8 mouse cellular contexts compared by ENCODE assay signal in the genomic region with DNA sequence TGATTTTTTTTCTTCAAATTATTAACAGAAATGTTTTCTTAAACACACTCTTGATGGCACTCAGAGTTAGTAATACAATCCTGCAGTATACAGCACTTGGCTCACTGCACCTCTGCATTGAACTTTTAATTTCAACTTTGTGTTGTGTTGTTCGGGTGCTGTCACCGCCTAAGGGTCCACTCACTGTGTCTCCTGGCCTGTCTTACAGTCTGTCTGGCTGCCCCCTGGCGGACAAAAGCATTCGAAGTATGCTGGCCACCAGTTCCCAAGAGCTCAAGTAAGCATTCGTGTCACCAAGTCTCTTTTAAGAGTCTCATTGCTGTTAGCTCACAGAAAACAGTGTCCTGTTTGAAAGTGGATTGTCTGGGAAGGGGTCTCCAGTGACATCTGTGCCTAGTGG.
A peak's percentile ranks its signal among the peaks of the same experiment; 100 is the strongest.
DNase-seq lines count a peak whose midpoint lies in the region; ATAC-seq lines count a peak whose summit lies in the region.

No protein-coding gene starts in this region.

- no peaks in the 10 kb centered on the region for H3K9me3 ChIP-seq in forebrain, embryonic 11.5 days (ENCODE audit: control insufficient read depth, low read length)

- H3K27me3 ChIP-seq in forebrain, embryonic 11.5 days (ENCODE audit: control insufficient read depth, insufficient read depth, low read length), result no peaks in the 10 kb centered on the region

- H3K4me1 ChIP-seq in forebrain, embryonic 11.5 days (replicated peaks; ENCODE audit: control insufficient read depth, insufficient read depth, low read length), result no peaks in the 10 kb centered on the region

- ATAC-seq in cerebellum, adult (ENCODE audit: insufficient number of reproducible peaks, low FRiP score, low TSS enrichment), result no peak
- no peak for ATAC-seq in forebrain, embryonic 11.5 days (replicated peaks; ENCODE audit: low FRiP score)

- no peaks in the 10 kb centered on the region for H3K36me3 ChIP-seq in forebrain, embryonic 11.5 days (ENCODE audit: control insufficient read depth, insufficient read depth, low read length)

- H3K4me3 ChIP-seq in forebrain, embryonic 11.5 days (ENCODE audit: low read depth, low read length), result no peak overlapping the region

- no peak overlapping the region for H3K27ac ChIP-seq in forebrain, embryonic 11.5 days (ENCODE audit: low read depth, low read length)

- no peak overlapping the region for H3K9ac ChIP-seq in forebrain, embryonic 11.5 days (ENCODE audit: low read length)

- no peak overlapping the region for H3K4me2 ChIP-seq in forebrain, embryonic 11.5 days (ENCODE audit: low read depth, low read length, severe bottlenecking)

- WGBS in forebrain, embryonic 11.5 days, result 36% methylated on average over 5 of the region's 5 CpGs

- DNase-seq in cerebellum, postnatal 14 days, result peak; percentile 76 to 83
- DNase-seq in urinary bladder, postnatal 25 days (ENCODE audit: low spot score), result peak; percentile 31
- no peak for DNase-seq in urinary bladder, postnatal 4 days (ENCODE audit: low spot score in 2 of 2)
- peak; percentile 79 for DNase-seq in forebrain, embryonic 11.5 days (ENCODE audit: low spot score)
- DNase-seq in kidney, adult 9 months, result peak; percentile 50
- DNase-seq in lung, postnatal 4 days, result peak; percentile 41 to 54
- no peak for DNase-seq in spleen, postnatal 14 days (ENCODE audit: low spot score in 2 of 2)

Comparison
In these comparisons a context has a peak if more than half of its experiments do, and no peak if none do; other contexts are left out.
1. DNase-seq: peak in cerebellum, postnatal 14 days (2 of 2), urinary bladder, postnatal 25 days (single experiment), forebrain, embryonic 11.5 days (single experiment), kidney, adult 9 months (single experiment) and lung, postnatal 4 days (2 of 2); none in urinary bladder, postnatal 4 days (0 of 2) and spleen, postnatal 14 days (0 of 2).